Mouse (Mus musculus): ENCODE measurements around the gene Gfap. TPM values are rescaled to one million over a fixed set of nuclear protein-coding genes. Genes with fewer than 3 reads are reported as not detected.

Gfap gene
- total RNA-seq, 2 experiments from 2014 or later: 137 to 174 TPM

DNA sequence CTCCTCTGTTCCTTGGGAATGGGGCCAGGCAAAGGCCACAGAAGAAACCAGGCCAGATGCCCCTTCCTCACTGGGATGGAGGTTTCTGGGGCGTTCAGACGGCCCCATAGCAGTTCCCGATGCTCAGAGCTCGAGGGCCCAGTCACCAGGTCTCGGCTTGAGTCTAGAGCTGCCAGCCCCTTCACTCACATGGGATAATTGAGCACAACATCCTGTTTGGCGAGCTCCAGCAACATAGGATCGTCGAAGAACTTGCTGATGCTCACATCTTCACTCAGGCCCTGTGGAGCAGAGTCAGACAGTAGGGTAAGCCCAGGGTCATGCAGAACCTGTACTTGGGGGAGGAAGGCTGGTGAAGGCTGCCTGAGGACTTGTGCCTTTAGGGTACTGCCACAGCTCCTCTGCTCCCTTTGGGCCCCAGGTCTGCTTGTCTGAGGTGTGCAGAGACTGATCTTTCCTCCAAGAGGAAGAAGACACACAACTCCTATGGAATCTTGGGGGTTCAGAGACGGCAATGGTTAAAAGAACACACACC is 62.0 kb downstream of the Gfap start:
- no peak for DNase-seq (ENCODE audit: low spot score in 2 of 2)

DNA sequence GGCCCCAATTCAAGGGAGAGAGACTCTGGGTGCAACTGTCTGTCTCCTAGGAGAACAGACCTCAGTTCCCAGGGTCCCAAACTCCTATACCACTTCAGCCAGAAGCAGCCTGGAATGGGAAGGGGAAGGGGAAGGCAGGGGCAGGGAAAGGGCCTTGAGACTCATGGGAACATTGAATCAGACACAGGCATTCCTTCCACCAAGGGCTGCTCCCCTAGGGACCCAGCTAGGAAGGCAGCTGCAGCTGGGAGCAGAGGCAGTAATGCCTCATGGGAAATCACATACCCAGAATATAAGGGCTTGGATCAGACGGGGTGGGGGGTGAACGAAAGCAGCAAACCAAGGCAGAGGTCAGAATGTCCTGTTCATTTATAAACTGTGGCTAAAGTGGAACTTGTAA is 62.6 kb downstream of the Gfap start:
- no peak for DNase-seq (ENCODE audit: low spot score in 2 of 2)

DNA sequence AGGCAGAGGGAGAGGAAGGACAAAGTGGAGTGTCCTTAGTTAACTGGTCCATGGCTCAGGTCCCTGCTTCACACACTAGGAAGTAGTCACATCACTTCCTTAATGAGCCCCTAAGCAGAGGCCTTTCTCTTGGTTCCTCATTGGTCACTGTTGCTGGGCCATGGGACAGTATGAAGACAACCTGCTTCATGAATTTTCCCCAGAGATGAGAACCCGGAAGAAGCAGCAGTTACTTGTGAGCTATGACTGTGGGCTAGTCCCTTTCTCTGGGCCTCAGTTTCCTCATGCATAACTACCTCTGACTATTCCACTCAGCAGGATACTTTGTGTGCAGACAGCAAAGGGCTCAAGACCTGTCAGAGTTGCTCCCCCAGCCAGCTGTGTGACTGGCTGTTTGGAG is 63.3 kb downstream of the Gfap start:
- DNase-seq (ENCODE audit: low spot score in 2 of 2): no peak

Other genes with a start within 250 kb of the Gfap start
- gene Meioc, start 237.2 kb downstream of the Gfap start, total RNA-seq (2021): not detected
- gene Ccdc43, start 203.1 kb downstream of the Gfap start, total RNA-seq (2021): 10 to 100 TPM; 26.1 to 29.0 TPM
- 100 to 1,000 TPM; 125 to 129 TPM for gene Adam11, start 139.5 kb downstream of the Gfap start, total RNA-seq (2021)
- 1 to 10 TPM; 3.2 to 4.8 TPM for gene Gjc1, start 81.2 kb downstream of the Gfap start, total RNA-seq (2021)
- gene Higd1b, start 65.1 kb downstream of the Gfap start, total RNA-seq (2021): 1 to 10 TPM; 2.0 to 7.4 TPM
- 100 to 1,000 TPM; 118 to 122 TPM for gene Eftud2, start 19.9 kb downstream of the Gfap start, total RNA-seq (2021)
- 1 to 10 TPM; 1.4 TPM for gene Ccdc103, start 19.7 kb downstream of the Gfap start, total RNA-seq (2021)
- under 1 TPM in 1 of 2 experiments, not detected in 1; 0.42 TPM for gene Fam187a, start 15.7 kb downstream of the Gfap start, total RNA-seq (2021)
- gene Kif18b, start 24.2 kb upstream of the Gfap start, total RNA-seq (2021): under 1 TPM in 1 of 2 experiments, not detected in 1; 0.46 TPM
- 10 to 100 TPM; 12.3 to 15.7 TPM for gene C1ql1, start 45.8 kb upstream of the Gfap start, total RNA-seq (2021)
- gene Nmt1, start 127.3 kb upstream of the Gfap start, total RNA-seq (2021): 100 to 1,000 TPM; 130 to 131 TPM
- gene Dcakd, start 127.4 kb upstream of the Gfap start, total RNA-seq (2021): 10 to 100 TPM; 44.4 to 44.6 TPM
- gene Plcd3, start 200.7 kb upstream of the Gfap start, total RNA-seq (2021): 10 to 100 TPM; 20.4 to 21.7 TPM
- gene Acbd4, start 200.8 kb upstream of the Gfap start, total RNA-seq (2021): 10 to 100 TPM; 85.2 to 90.4 TPM
- gene Hexim1, start 215.3 kb upstream of the Gfap start, total RNA-seq (2021): 10 to 100 TPM; 42.6 to 52.8 TPM
- 10 to 100 TPM; 16.1 to 16.2 TPM for gene Hexim2, start 231.5 kb upstream of the Gfap start, total RNA-seq (2021)